Mouse (Mus musculus) forebrain, embryonic 11.5 days (tissue): ENCODE measurements at regions not wholly inside any gene's neighbourhood (a gene's known extent, or its start where the extent isn't known, plus 50 kb on each side); places are given as distances from the start of the nearest gene placed in this dataset.

Experiments used
- ATAC-seq: fragments of 200-750 bp; cut with Nextera tagmentation; replicated peaks from 2 replicates; pipeline ENCODE4 v1.8.0; 2017; ENCODE audit warnings: moderate TSS enrichment; ENCODE audit not compliant: low FRiP score
- DNase-seq: peaks from one replicate; pipeline ENCODE4 v3.0.0-alpha.2; 2017; ENCODE audit warnings: low spot score
- H3K27ac ChIP-seq: fragments of 300-500 bp; sonication (generic); 2 replicates; pipeline ENCODE4 v1.5.1; 2014; ENCODE audit warnings: low read depth, low read length
- H3K27me3 ChIP-seq: fragments of 300-500 bp; sonication (generic); 2 replicates; pipeline ENCODE4 v1.6.1; 2014; ENCODE audit warnings: mild to moderate bottlenecking, low read length, mixed read lengths; ENCODE audit not compliant: control insufficient read depth, insufficient read depth
- H3K36me3 ChIP-seq: fragments of 300-500 bp; sonication (generic); 2 replicates; pipeline ENCODE4 v1.6.1; 2014; ENCODE audit warnings: mild to moderate bottlenecking, low read length, moderate library complexity, mixed read lengths; ENCODE audit not compliant: control insufficient read depth, insufficient read depth
- H3K4me1 ChIP-seq: fragments of 300-500 bp; sonication (generic); replicated peaks from 2 replicates; pipeline ENCODE4 v1.6.1; 2014; ENCODE audit warnings: low read length, mixed read lengths; ENCODE audit not compliant: control insufficient read depth, insufficient read depth
- H3K4me2 ChIP-seq: fragments of 300-500 bp; sonication (generic); 2 replicates; pipeline ENCODE4 v1.6.1; 2014; ENCODE audit warnings: low read depth, mild to moderate bottlenecking, low read length, moderate library complexity, mixed read lengths; ENCODE audit not compliant: severe bottlenecking
- H3K4me3 ChIP-seq: fragments of 300-500 bp; sonication (generic); 2 replicates; pipeline ENCODE4 v1.5.1; 2014; ENCODE audit warnings: low read depth, low read length
- H3K9ac ChIP-seq: fragments of 300-500 bp; sonication (generic); 2 replicates; pipeline ENCODE4 v1.6.1; 2014; ENCODE audit warnings: low read length
- H3K9me3 ChIP-seq: fragments of 300-500 bp; sonication (generic); 2 replicates; pipeline ENCODE4 v1.6.1; 2016; ENCODE audit warnings: low read length, mixed read lengths; ENCODE audit not compliant: control insufficient read depth
- WGBS: fragments of 180-500 bp; shearing (Covaris S2); extraction: QIAGEN DNeasy Blood & Tissue Kit; methylation state at CpG from one replicate; pipeline ENCODE4 v1.1.7; 2014; 5-methylcytosine and 5-hydroxymethylcytosine counted together

DNA sequence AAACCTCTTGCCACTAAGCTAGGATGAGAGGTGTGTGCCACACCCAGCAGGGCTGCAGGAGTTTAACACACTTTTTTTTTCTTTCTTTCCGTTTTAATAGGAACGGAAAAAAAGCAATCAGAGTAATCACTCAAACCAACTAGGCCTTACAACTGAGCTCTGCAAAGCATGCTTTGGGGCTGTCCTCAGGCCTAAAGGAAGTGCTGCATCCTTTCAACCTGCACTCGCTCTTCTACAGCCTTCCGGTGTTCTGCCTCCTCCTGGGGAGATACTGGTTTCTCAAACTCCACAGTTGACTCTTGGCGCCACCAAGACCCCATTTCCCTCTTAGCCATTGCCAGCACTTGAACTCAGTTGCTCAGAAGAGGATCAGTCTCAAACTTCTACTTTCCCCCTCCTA is 143.2 kb downstream of the Foxo1 start:
- peaks cover 8% of the 10 kb centered on the region for H3K4me1 ChIP-seq
- no peaks in the 10 kb centered on the region for H3K9me3 ChIP-seq

GRCm38 (mm10) chr3:52409465-52409864 is 141.3 kb downstream of the Foxo1 start:
- Histone ChIP-seq H3K36me3 (no peaks in the 10 kb centered on the region), H3K4me3 (no peak overlapping the region), H3K27ac (no peak overlapping the region), H3K9ac (no peak overlapping the region), H3K4me2 (no peak overlapping the region), H3K27me3 (no peaks in the 10 kb centered on the region), H3K4me1 (peaks cover 8% of the 10 kb centered on the region), H3K9me3 (no peaks in the 10 kb centered on the region)
- no peak for DNase-seq
- ATAC-seq, result no peak
- 56% methylated on average over 7 of the region's 7 CpGs for WGBS

More for the DNA sequence above, 143.2 kb downstream of the Foxo1 start:
- ATAC-seq (no peak), DNase-seq (no peak)
- WGBS, result 89% methylated on average over 5 of the region's 5 CpGs
- H3K36me3 ChIP-seq, result no peaks in the 10 kb centered on the region
- H3K27ac ChIP-seq, result no peak overlapping the region
- H3K27me3 ChIP-seq, result no peaks in the 10 kb centered on the region
- H3K4me3 ChIP-seq, result no peak overlapping the region
- H3K9ac ChIP-seq, result no peak overlapping the region
- no peak overlapping the region for H3K4me2 ChIP-seq

DNA sequence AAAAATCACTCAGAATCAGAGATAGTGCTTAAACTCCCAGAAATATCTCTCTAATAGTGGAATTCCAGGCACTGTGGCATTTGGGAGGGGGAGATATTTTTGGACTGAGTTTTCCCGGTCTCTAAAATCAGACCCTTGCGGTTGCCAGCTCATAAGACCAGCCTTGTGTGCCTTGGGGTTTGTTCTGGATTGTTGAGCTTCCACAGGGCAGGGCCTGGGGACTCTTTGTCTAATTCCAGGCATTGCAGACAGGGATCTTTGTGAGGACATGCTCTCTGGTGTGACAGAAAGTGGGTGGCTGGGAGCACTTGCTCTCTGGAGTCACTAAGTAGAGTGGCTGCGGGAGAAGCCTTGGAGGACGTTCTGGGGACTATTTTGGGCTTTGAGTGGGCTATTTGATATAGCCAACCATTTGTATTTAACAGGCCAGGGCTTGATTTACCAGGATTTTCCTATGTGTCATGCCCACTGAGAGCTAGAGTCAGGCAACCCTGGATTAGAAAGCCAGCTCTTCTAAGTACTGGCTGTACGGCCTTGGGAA is 138.7 kb downstream of the Foxo1 start:
- H3K36me3 ChIP-seq, result no peaks in the 10 kb centered on the region
- no peak overlapping the region for H3K4me2 ChIP-seq
- H3K27me3 ChIP-seq, result no peaks in the 10 kb centered on the region
- H3K9ac ChIP-seq, result no peak overlapping the region
- H3K9me3 ChIP-seq, result no peaks in the 10 kb centered on the region
- no peak overlapping the region for H3K4me3 ChIP-seq
- no peak for DNase-seq
- ATAC-seq, result no peak
- H3K4me1 ChIP-seq, result no peaks in the 10 kb centered on the region
- no peak overlapping the region for H3K27ac ChIP-seq
- WGBS, result 80% methylated on average over 5 of the region's 5 CpGs

GRCm38 (mm10) chr3:52404636-52405035 is 136.5 kb downstream of the Foxo1 start:
- Histone ChIP-seq H3K4me3 (no peak overlapping the region), H3K4me2 (no peak overlapping the region), H3K36me3 (no peaks in the 10 kb centered on the region), H3K9me3 (no peaks in the 10 kb centered on the region), H3K4me1 (peaks cover 10% of the 10 kb centered on the region), H3K27me3 (no peaks in the 10 kb centered on the region), H3K9ac (no peak overlapping the region), H3K27ac (no peak overlapping the region)
- WGBS, result 46% methylated on average over 4 of the region's 4 CpGs
- ATAC-seq (no peak), DNase-seq (no peak)

DNA sequence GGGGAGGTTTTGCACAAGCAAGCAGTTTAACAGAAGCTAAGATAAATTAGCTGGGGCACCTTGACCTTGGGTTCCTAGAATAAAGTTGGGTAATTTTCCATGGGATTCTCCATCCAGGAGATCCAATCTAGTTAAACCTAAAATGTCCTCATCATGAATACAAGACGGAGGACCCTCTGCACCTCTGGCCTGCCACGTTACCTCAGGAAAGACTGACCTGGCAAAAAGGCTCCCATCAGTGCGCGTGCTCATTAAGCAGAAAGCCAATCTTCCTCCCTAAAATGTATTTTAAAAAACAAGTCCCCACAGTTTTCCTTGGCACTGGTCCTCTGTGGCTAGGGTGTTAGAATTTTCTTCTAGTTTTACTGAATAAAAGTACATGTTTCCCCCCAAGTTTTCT is 134.9 kb downstream of the Foxo1 start:
- H3K9ac ChIP-seq, result no peak overlapping the region
- no peaks in the 10 kb centered on the region for H3K9me3 ChIP-seq
- no peak overlapping the region for H3K4me3 ChIP-seq
- H3K27me3 ChIP-seq, result no peaks in the 10 kb centered on the region
- peaks cover 10% of the 10 kb centered on the region for H3K4me1 ChIP-seq
- no peak overlapping the region for H3K27ac ChIP-seq
- no peaks in the 10 kb centered on the region for H3K36me3 ChIP-seq
- WGBS, result over 99% methylated on average over 4 of the region's 4 CpGs
- no peak for DNase-seq
- no peak for ATAC-seq
- no peak overlapping the region for H3K4me2 ChIP-seq
